ENCODE assay signal across 22 mouse cellular contexts in genomic region chr8:121881921-121882320, GRCm38 (mm10). TPM values are rescaled to one million over a fixed set of nuclear protein-coding genes. Genes with fewer than 3 reads are reported as not detected.
DNase-seq lines count a peak whose midpoint lies in the region; ATAC-seq and TF ChIP-seq lines count a peak whose summit lies in the region.
"Had no signal": no experiment of that assay in that cellular context is flagged by ENCODE, and none has a peak within 500 bp of the region (broad histone marks: within the 10 kb centered on the region; RNA-seq: fewer than 3 reads in every experiment).

No protein-coding gene starts in this region.

- H3K4me3 ChIP-seq in heart, embryonic 16.5 days (ENCODE audit: low read length): no peak overlapping the region
- H3K4me3 ChIP-seq in E14TG2a.4 (replicated peaks; ENCODE audit: low read length): peak overlapping the region; percentile 51
- no peak overlapping the region for H3K4me3 ChIP-seq in stomach, embryonic 14.5 days (ENCODE audit: low read depth, low read length)
- H3K4me3 ChIP-seq: embryonic facial prominence, embryonic 13.5 days; forebrain, embryonic 12.5 days; hindbrain, embryonic 10.5 days; intestine, embryonic 15.5 days had no signal

- no peaks in the 10 kb centered on the region for H3K27me3 ChIP-seq in heart, embryonic 16.5 days (ENCODE audit: control insufficient read depth, insufficient read depth, low read length)
- no peaks in the 10 kb centered on the region for H3K27me3 ChIP-seq in E14TG2a.4 (ENCODE audit: insufficient read depth, low read length)
- no peaks in the 10 kb centered on the region for H3K27me3 ChIP-seq in stomach, embryonic 14.5 days (ENCODE audit: control insufficient read depth, insufficient read depth, low read length)
- H3K27me3 ChIP-seq: CH12.LX; embryonic facial prominence, embryonic 13.5 days; forebrain, embryonic 12.5 days; intestine, embryonic 15.5 days had no signal

- no peaks in the 10 kb centered on the region for H3K9me3 ChIP-seq in heart, embryonic 16.5 days (replicated peaks; ENCODE audit: control insufficient read depth, low read length)
- no peaks in the 10 kb centered on the region for H3K9me3 ChIP-seq in E14TG2a.4 (ENCODE audit: low read length)
- no peaks in the 10 kb centered on the region for H3K9me3 ChIP-seq in stomach, embryonic 14.5 days (ENCODE audit: control insufficient read depth, low read depth, low read length)
- H3K9me3 ChIP-seq: embryonic facial prominence, embryonic 13.5 days; forebrain, embryonic 12.5 days; hindbrain, embryonic 10.5 days; intestine, embryonic 15.5 days had no signal

- no peak for ATAC-seq in heart, embryonic 16.5 days (replicated peaks; ENCODE audit: extremely low read depth, insufficient read depth, low FRiP score)
- peak; percentile 44; the same call in 1 of the 2 replicates for ATAC-seq in stomach, embryonic 14.5 days (ENCODE audit: insufficient number of reproducible peaks, insufficient read depth, low FRiP score, low read depth)
- ATAC-seq: forebrain, embryonic 16.5 days; intestine, embryonic 15.5 days had no signal

- peaks cover 15% of the 10 kb centered on the region for H3K4me1 ChIP-seq in heart, embryonic 16.5 days (ENCODE audit: control insufficient read depth, insufficient read depth, low read length)
- H3K4me1 ChIP-seq in E14TG2a.4 (replicated peaks; ENCODE audit: low read depth, low read length): peaks cover 86% of the 10 kb centered on the region
- no peaks in the 10 kb centered on the region; the same call in 1 of the 2 replicates for H3K4me1 ChIP-seq in stomach, embryonic 14.5 days (ENCODE audit: control insufficient read depth, insufficient read depth, low read length)
- H3K4me1 ChIP-seq: forebrain, embryonic 12.5 days; intestine, embryonic 15.5 days had no signal

- H3K27ac ChIP-seq in heart, embryonic 16.5 days (ENCODE audit: low read length): peak overlapping the region; percentile 59
- no peak overlapping the region for H3K27ac ChIP-seq in stomach, embryonic 14.5 days (ENCODE audit: low read length)
- H3K27ac ChIP-seq: embryonic facial prominence, embryonic 13.5 days; forebrain, embryonic 12.5 days; hindbrain, embryonic 10.5 days; hindbrain, embryonic 14.5 days; intestine, embryonic 15.5 days had no signal

- intact Hi-C loops in heart, postnatal 25 days (cut with DNase I): no loop called here

- no peak for TF ChIP-seq CTCF in E14TG2a.4 (conservative IDR thresholded peaks at IDR 0.05; ENCODE audit: low read length)

- WGBS in heart, embryonic 16.5 days: 94% methylated on average over 5 of the region's 5 CpGs
- 84% methylated on average over 5 of the region's 5 CpGs for WGBS in stomach, embryonic 14.5 days

- no peak overlapping the region; the same call in 1 of the 2 replicates for H3K9ac ChIP-seq in heart, embryonic 16.5 days (ENCODE audit: low read length)
- H3K9ac ChIP-seq in stomach, embryonic 14.5 days (replicated peaks; ENCODE audit: low read depth, low read length): no peak overlapping the region
- H3K9ac ChIP-seq: embryonic facial prominence, embryonic 13.5 days; forebrain, embryonic 12.5 days; hindbrain, embryonic 14.5 days; intestine, embryonic 15.5 days had no signal

- H3K36me3 ChIP-seq in heart, embryonic 16.5 days (ENCODE audit: control insufficient read depth, insufficient read depth): peaks cover 21% of the 10 kb centered on the region; the same call in 1 of the 2 replicates
- peaks cover 86% of the 10 kb centered on the region for H3K36me3 ChIP-seq in E14TG2a.4 (ENCODE audit: insufficient read depth, low read length)
- peaks cover 17% of the 10 kb centered on the region; the same call in 1 of the 2 replicates for H3K36me3 ChIP-seq in stomach, embryonic 14.5 days (ENCODE audit: control insufficient read depth, insufficient read depth, low read length)

- H3K4me2 ChIP-seq in heart, embryonic 16.5 days (ENCODE audit: low read depth, low read length): no peak overlapping the region
- H3K4me2 ChIP-seq in stomach, embryonic 14.5 days (replicated peaks; ENCODE audit: low read depth, low read length): no peak overlapping the region
- H3K4me2 ChIP-seq: embryonic facial prominence, embryonic 13.5 days; forebrain, embryonic 12.5 days; heart, embryonic 11.5 days; hindbrain, embryonic 14.5 days; intestine, embryonic 15.5 days had no signal

- no peak for DNase-seq in heart, postnatal 25 days (ENCODE audit: low spot score)
- DNase-seq in ES-CJ7 (ENCODE audit: low read depth, low spot score): peak; percentile 79
- DNase-seq in cerebellum, adult 11-12 months: no peak
- no peak for DNase-seq in embryo, embryonic 9.5 days (ENCODE audit: extremely low spot score)
- DNase-seq: adrenal gland, adult 2 months; adrenal gland, postnatal 25 days; cerebellum, adult 8-10 months; cerebellum, postnatal 25 days; gastrocnemius, postnatal 10 days; heart, adult 18-20 months; heart, postnatal 10 days had no signal

RNA-seq across cellular contexts. Expression of gene Slc7a5, which starts 25.6 kb away (rescaled TPM):
- 14.4 TPM in 2 replicates for polyA plus RNA-seq in heart, embryonic 16.5 days (2015; fragmentation: Nextera tagmentation; extraction: Ambion mirVana)
- 1 to 10 TPM; 3.2 to 4.9 TPM for total RNA-seq in heart, postnatal 25 days (2021)
- 17.1 and 19.7 TPM in 2 replicates for polyA plus RNA-seq in stomach, embryonic 14.5 days (2014; fragmentation: Nextera tagmentation; extraction: Ambion mirVana)

RNA-seq across cellular contexts. Expression of gene Klhdc4, which starts 52.6 kb away (rescaled TPM):
- polyA plus RNA-seq in heart, embryonic 16.5 days (2015; fragmentation: Nextera tagmentation; extraction: Ambion mirVana): 25.6 and 27.0 TPM in 2 replicates
- 10 to 100 TPM; 13.4 to 14.1 TPM for total RNA-seq in heart, postnatal 25 days (2021)
- polyA plus RNA-seq in stomach, embryonic 14.5 days (2014; fragmentation: Nextera tagmentation; extraction: Ambion mirVana): 35.8 and 38.5 TPM in 2 replicates
